Mouse (Mus musculus): ENCODE data around the gene Mettl17. TPM values are rescaled to one million over a fixed set of nuclear protein-coding genes. Genes with fewer than 3 reads are reported as not detected.

Mettl17 gene
- polyA plus RNA-seq, 1 experiment from 2014 or later, result 43.3 TPM

- peak; percentile 73 for DNase-seq (ENCODE audit: extremely low spot score, low spot score)
- no peaks in the 10 kb centered on the region for H3K9me3 ChIP-seq
- H3K4me3 ChIP-seq, result no peak overlapping the region
- no peak overlapping the region for H3K27ac ChIP-seq
- no peaks in the 10 kb centered on the region for H3K27me3 ChIP-seq (ENCODE audit: poor library complexity, severe bottlenecking)
- peaks cover 8% of the 10 kb centered on the region for H3K4me1 ChIP-seq
- 63% methylated on average over 9 of the region's 9 CpGs for WGBS
- H3K36me3 ChIP-seq (replicated peaks), result no peaks in the 10 kb centered on the region
These were observed 18.4 kb downstream of the Mettl17 start for GRCm38 (mm10) chr14:51902806-51903710.

- no peaks in the 10 kb centered on the region for H3K36me3 ChIP-seq (replicated peaks)
These were observed 19.1 kb downstream of the Mettl17 start for GRCm38 (mm10) chr14:51903782-51904181.

GRCm38 (mm10) chr14:51904706-51905105, 20.1 kb downstream of the Mettl17 start:
- WGBS, result 78% methylated on average over 7 of the region's 7 CpGs
- Histone ChIP-seq H3K27me3 (ENCODE audit: poor library complexity, severe bottlenecking) (no peaks in the 10 kb centered on the region), H3K27ac (no peak overlapping the region), H3K36me3 (replicated peaks) (no peaks in the 10 kb centered on the region), H3K9me3 (no peaks in the 10 kb centered on the region), H3K4me3 (no peak overlapping the region), H3K4me1 (peaks cover 8% of the 10 kb centered on the region)
- no peak for DNase-seq (ENCODE audit: extremely low spot score, low spot score)

More at GRCm38 (mm10) chr14:51903782-51904181, 19.1 kb downstream of the Mettl17 start:
- H3K27ac ChIP-seq, result no peak overlapping the region
- no peak for DNase-seq (ENCODE audit: extremely low spot score, low spot score)
- peaks cover 8% of the 10 kb centered on the region for H3K4me1 ChIP-seq
- no peak overlapping the region for H3K4me3 ChIP-seq
- no peaks in the 10 kb centered on the region for H3K27me3 ChIP-seq (ENCODE audit: poor library complexity, severe bottlenecking)
- no peaks in the 10 kb centered on the region for H3K9me3 ChIP-seq
- 90% methylated on average over 9 of the region's 9 CpGs for WGBS

- Histone ChIP-seq H3K27me3 (ENCODE audit: poor library complexity, severe bottlenecking) (peaks cover 4% of the 10 kb centered on the region; the same call in 1 of the 2 replicates), H3K9me3 (no peaks in the 10 kb centered on the region), H3K27ac (no peak overlapping the region), H3K4me3 (no peak overlapping the region), H3K36me3 (replicated peaks) (no peaks in the 10 kb centered on the region), H3K4me1 (peaks cover 8% of the 10 kb centered on the region)
- no peak for DNase-seq (ENCODE audit: extremely low spot score, low spot score)
- WGBS, result 93% methylated on average over 11 of the region's 11 CpGs
These were observed 21.5 kb downstream of the Mettl17 start for GRCm38 (mm10) chr14:51906102-51906501.

GRCm38 (mm10) chr14:51911301-51911700, 26.7 kb downstream of the Mettl17 start:
- Histone ChIP-seq H3K4me1 (peaks cover 34% of the 10 kb centered on the region), H3K9me3 (no peaks in the 10 kb centered on the region), H3K4me3 (no peak overlapping the region), H3K27me3 (ENCODE audit: poor library complexity, severe bottlenecking) (peaks cover 48% of the 10 kb centered on the region), H3K36me3 (replicated peaks) (no peaks in the 10 kb centered on the region), H3K27ac (no peak overlapping the region)
- WGBS, result 92% methylated on average over 10 of the region's 10 CpGs
- DNase-seq (ENCODE audit: extremely low spot score, low spot score), result no peak

GRCm38 (mm10) chr14:51912391-51913061, 27.9 kb downstream of the Mettl17 start:
- H3K9me3 ChIP-seq, result no peaks in the 10 kb centered on the region
- DNase-seq (ENCODE audit: extremely low spot score, low spot score), result no peak
- H3K4me3 ChIP-seq, result peak overlapping the region; percentile 63
- H3K27ac ChIP-seq, result peak overlapping the region; percentile 73
- peaks cover 48% of the 10 kb centered on the region for H3K27me3 ChIP-seq (ENCODE audit: poor library complexity, severe bottlenecking)
- H3K36me3 ChIP-seq (replicated peaks), result no peaks in the 10 kb centered on the region
- WGBS, result 8% methylated on average over 14 of the region's 14 CpGs
- H3K4me1 ChIP-seq, result peaks cover 26% of the 10 kb centered on the region

- peaks cover 48% of the 10 kb centered on the region for H3K27me3 ChIP-seq (ENCODE audit: poor library complexity, severe bottlenecking)
- 1% methylated on average over 58 of the region's 58 CpGs for WGBS
- H3K36me3 ChIP-seq (replicated peaks), result no peaks in the 10 kb centered on the region
- H3K4me1 ChIP-seq, result peaks cover 26% of the 10 kb centered on the region
- H3K27ac ChIP-seq, result peak overlapping the region; percentile 73
- H3K9me3 ChIP-seq, result no peaks in the 10 kb centered on the region
- peak; percentile 44 for DNase-seq (ENCODE audit: extremely low spot score, low spot score)
- peak overlapping the region; percentile 63 for H3K4me3 ChIP-seq
These were observed 28.7 kb downstream of the Mettl17 start for GRCm38 (mm10) chr14:51913062-51913959.

DNA sequence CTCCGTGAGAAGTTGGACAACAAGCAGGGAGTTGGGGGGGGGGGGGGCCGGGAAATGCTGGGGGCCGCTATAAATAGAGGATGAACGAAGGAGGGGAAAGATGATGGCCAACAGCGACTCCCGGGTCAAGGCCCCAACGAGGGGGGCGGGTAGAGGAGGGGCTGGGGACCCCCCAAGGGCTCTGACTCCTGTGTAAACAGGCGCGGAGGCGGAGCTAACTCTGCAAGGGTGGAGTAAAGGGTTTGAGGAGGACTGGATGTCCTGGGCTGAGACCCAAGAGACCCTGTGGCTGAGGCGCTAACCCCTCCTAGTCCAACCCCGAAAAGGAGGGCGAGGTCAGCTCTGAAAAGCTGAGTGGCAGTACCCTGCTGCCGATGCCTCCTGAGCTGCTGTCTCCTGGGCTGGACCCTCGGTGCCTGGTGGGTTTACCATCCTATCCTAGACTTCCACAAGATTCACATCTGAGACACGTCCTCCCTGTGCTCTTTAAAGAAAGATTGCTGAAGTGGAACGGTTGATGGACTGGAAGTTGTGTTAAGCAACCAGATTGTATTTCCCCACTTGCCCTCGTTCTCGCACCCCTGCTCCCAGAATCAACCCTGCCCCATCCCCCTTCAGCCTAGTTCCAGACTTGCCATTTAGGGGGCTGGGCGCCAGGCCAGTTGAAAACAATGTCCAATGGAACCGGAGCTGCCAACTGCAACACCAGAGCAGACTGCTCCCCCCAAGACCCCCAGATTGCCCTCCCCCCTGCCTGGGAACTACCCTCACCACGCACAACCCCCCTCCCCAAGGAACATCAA, 29.5 kb downstream of the Mettl17 start, which contains the start of gene Ndrg2:
Gene Ndrg2, minus strand, starts transcription at position 199 of the 803 bp plus-strand sequence.
- peaks cover 48% of the 10 kb centered on the region for H3K27me3 ChIP-seq (ENCODE audit: poor library complexity, severe bottlenecking)
- H3K4me1 ChIP-seq, result peaks cover 26% of the 10 kb centered on the region
- peak; percentile 42 for DNase-seq (ENCODE audit: extremely low spot score, low spot score)

DNA sequence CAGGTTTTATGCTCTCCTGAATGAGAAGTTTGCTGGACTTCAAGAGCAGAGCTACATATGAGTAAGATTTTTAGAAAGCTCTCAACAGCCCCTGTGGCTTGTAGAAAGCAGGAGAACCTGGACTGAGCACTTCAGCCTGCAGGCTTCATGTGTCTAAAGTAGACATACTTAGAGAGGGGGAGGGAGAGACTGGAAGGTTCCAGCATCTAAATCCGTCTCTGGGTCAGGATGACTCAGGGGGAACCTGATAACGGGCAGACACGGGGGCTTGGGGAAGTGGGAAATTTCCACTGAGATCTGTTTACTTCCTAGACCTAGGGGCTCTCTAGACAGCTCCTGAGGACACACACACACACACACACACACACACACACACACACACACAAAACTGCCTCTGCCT, 30.4 kb downstream of the Mettl17 start:
- H3K27me3 ChIP-seq (ENCODE audit: poor library complexity, severe bottlenecking), result peaks cover 48% of the 10 kb centered on the region
- H3K9me3 ChIP-seq, result no peaks in the 10 kb centered on the region
- no peak overlapping the region for H3K27ac ChIP-seq
- DNase-seq (ENCODE audit: extremely low spot score, low spot score), result no peak
- peaks cover 26% of the 10 kb centered on the region for H3K4me1 ChIP-seq
- no peaks in the 10 kb centered on the region for H3K36me3 ChIP-seq (replicated peaks)
- no peak overlapping the region for H3K4me3 ChIP-seq
- WGBS, result 46% methylated on average over 3 of the region's 3 CpGs

More for the DNA sequence above, 29.5 kb downstream of the Mettl17 start, which contains the start of gene Ndrg2:
- Histone ChIP-seq H3K9me3 (no peaks in the 10 kb centered on the region), H3K27ac (peak within 1 kb of the TSS; percentile 73), H3K36me3 (replicated peaks) (no peaks in the 10 kb centered on the region), H3K4me3 (peak within 1 kb of the TSS; percentile 63)
- 2% methylated on average over 21 of the region's 23 CpGs for WGBS

GRCm38 (mm10) chr14:51916539-51916938, 31.9 kb downstream of the Mettl17 start:
- DNase-seq (ENCODE audit: extremely low spot score, low spot score), result no peak
- Histone ChIP-seq H3K27me3 (ENCODE audit: poor library complexity, severe bottlenecking) (peaks cover 40% of the 10 kb centered on the region), H3K9me3 (no peaks in the 10 kb centered on the region), H3K27ac (no peak overlapping the region), H3K4me1 (peaks cover 26% of the 10 kb centered on the region), H3K4me3 (no peak overlapping the region), H3K36me3 (replicated peaks) (no peaks in the 10 kb centered on the region)
- WGBS, result 90% methylated on average over 4 of the region's 4 CpGs

GRCm38 (mm10) chr14:51918125-51918524, 33.5 kb downstream of the Mettl17 start, which contains the start of gene Tppp2:
Tppp2 (plus strand) TSS chr14:51918425.
- Histone ChIP-seq H3K9me3 (no peaks in the 10 kb centered on the region), H3K4me3 (no peak within 1 kb of the TSS), H3K36me3 (replicated peaks) (no peaks in the 10 kb centered on the region), H3K4me1 (peaks cover 18% of the 10 kb centered on the region), H3K27me3 (ENCODE audit: poor library complexity, severe bottlenecking) (peaks cover 24% of the 10 kb centered on the region), H3K27ac (no peak within 1 kb of the TSS)
- no peak for DNase-seq (ENCODE audit: extremely low spot score, low spot score)
- WGBS, result 94% methylated on average over 4 of the region's 4 CpGs
